Mouse (Mus musculus) embryonic facial prominence, embryonic 11.5 days (tissue): ENCODE results near the gene Rtl6. TPM values are rescaled to one million over a fixed set of nuclear protein-coding genes. Genes with fewer than 3 reads are reported as not detected.

Experiments used
- ATAC-seq: fragments of 200-750 bp; cut with Nextera tagmentation; replicated peaks from 2 replicates; pipeline ENCODE4 v1.8.0; 2017; ENCODE audit warnings: low read depth; ENCODE audit not compliant: insufficient number of reproducible peaks, low FRiP score, low TSS enrichment
- DNase-seq: peaks from one replicate; pipeline ENCODE4 v3.0.0-alpha.2; 2015; ENCODE audit warnings: low spot score
- H3K27ac ChIP-seq: fragments of 300-500 bp; sonication (generic); replicated peaks from 2 replicates; pipeline ENCODE4 v1.5.1; 2014; ENCODE audit warnings: mild to moderate bottlenecking, low read depth, low read length, control low read depth
- H3K27me3 ChIP-seq: fragments of 300-500 bp; sonication (generic); 2 replicates; pipeline ENCODE4 v1.6.1; 2014; ENCODE audit warnings: mild to moderate bottlenecking, low read length, moderate library complexity, mixed read lengths; ENCODE audit not compliant: control insufficient read depth, insufficient read depth
- H3K36me3 ChIP-seq: fragments of 300-500 bp; sonication (generic); replicated peaks from 2 replicates; pipeline ENCODE4 v1.6.1; 2014; ENCODE audit warnings: low read depth, mild to moderate bottlenecking, low read length, moderate library complexity, mixed read lengths; ENCODE audit not compliant: control insufficient read depth, insufficient read depth
- H3K4me1 ChIP-seq: fragments of 300-500 bp; sonication (generic); 2 replicates; pipeline ENCODE4 v1.6.1; 2014; ENCODE audit warnings: low read length, mixed read lengths; ENCODE audit not compliant: control insufficient read depth, insufficient read depth
- H3K4me2 ChIP-seq: fragments of 300-500 bp; sonication (generic); 2 replicates; pipeline ENCODE4 v1.6.1; 2014; ENCODE audit warnings: low read depth, mild to moderate bottlenecking, control low read depth, low read length, moderate library complexity
- H3K4me3 ChIP-seq: fragments of 300-500 bp; sonication (generic); 2 replicates; pipeline ENCODE4 v1.5.1; 2014; ENCODE audit warnings: low read depth, low read length, control low read depth
- H3K9ac ChIP-seq: fragments of 300-500 bp; sonication (generic); replicated peaks from 2 replicates; pipeline ENCODE4 v1.6.1; 2014; ENCODE audit warnings: mild to moderate bottlenecking, control low read depth, low read length
- H3K9me3 ChIP-seq: fragments of 300-500 bp; sonication (generic); replicated peaks from 2 replicates; pipeline ENCODE4 v1.6.1; 2016; ENCODE audit warnings: mild to moderate bottlenecking, low read length, inconsistent platforms, mixed read lengths; ENCODE audit not compliant: control insufficient read depth
- WGBS: fragments of 180-500 bp; shearing (Covaris S2); extraction: QIAGEN DNeasy Blood & Tissue Kit; methylation state at CpG from one replicate; pipeline ENCODE4 v1.1.7; 2014; 5-methylcytosine and 5-hydroxymethylcytosine counted together
- polyA plus RNA-seq: library from polyadenylated mRNA; unstranded; fragments of >200 nt; fragmentation: Nextera tagmentation; extraction: Ambion mirVana; gene quantifications from 2 replicates; pipeline ENCODE4 v1.2.1, GENCODE M21; 2014

The Rtl6 gene
- polyA plus RNA-seq, 1 experiment from 2014 or later = 12.7 TPM

DNA sequence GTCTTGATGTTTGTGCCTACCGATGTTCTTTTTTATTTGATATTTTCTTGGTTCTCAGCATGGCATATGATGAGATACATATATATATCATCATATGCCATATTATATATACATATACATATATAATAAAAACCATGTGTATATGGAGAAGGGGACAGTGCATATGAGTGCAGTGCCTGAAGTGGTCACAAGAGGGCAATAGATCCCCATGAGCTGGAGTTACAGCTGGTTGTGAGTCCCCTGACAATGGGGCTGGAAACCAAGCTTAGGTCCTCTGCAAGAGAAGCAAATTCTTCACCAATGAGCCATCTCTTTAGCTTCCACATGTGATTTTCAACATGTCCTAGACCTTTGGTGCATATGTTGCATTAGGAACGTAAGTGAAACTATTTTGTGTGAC lies 21.7 kb downstream of the Rtl6 start:
- Histone ChIP-seq H3K9me3 (no peaks in the 10 kb centered on the region), H3K27me3 (no peaks in the 10 kb centered on the region), H3K4me1 (no peaks in the 10 kb centered on the region), H3K36me3 (no peaks in the 10 kb centered on the region), H3K4me3 (no peak overlapping the region), H3K9ac (no peak overlapping the region), H3K4me2 (no peak overlapping the region), H3K27ac (no peak overlapping the region)
- DNase-seq = no peak
- ATAC-seq = no peak
- WGBS = 88% methylated on average over 2 of the region's 2 CpGs

- ATAC-seq (no peak), DNase-seq (no peak)
- H3K4me1 ChIP-seq = no peaks in the 10 kb centered on the region
- H3K36me3 ChIP-seq = no peaks in the 10 kb centered on the region
- no peak overlapping the region for H3K9ac ChIP-seq
- H3K4me3 ChIP-seq = no peak overlapping the region
- H3K4me2 ChIP-seq = no peak overlapping the region
- H3K27me3 ChIP-seq = no peaks in the 10 kb centered on the region
- 61% methylated on average over 2 of the region's 2 CpGs for WGBS
- H3K27ac ChIP-seq = no peak overlapping the region
- no peaks in the 10 kb centered on the region for H3K9me3 ChIP-seq
Measured at GRCm38 (mm10) chr15:84532211-84532610, 25.4 kb downstream of the Rtl6 start.

DNA sequence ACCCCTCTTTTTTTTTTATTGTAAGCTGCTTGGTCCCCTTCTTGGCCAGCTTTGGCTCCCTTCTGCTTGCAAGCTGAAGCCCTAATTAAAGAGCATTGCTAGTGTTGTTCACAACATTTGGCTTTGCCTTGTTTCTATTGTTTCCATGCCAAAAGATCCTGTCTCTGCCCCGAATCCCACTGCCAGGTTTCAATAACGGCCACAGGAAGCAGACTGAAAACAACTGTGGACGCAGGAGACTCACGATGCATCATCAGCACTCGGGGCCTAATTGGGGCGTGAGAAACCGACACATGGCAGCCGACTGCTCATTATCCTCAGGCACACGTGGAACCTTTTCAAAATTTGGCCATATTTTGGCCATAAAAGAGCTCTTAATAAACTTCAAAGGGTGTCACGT lies 26.1 kb downstream of the Rtl6 start:
- 66% methylated on average over 10 of the region's 10 CpGs for WGBS
- Histone ChIP-seq H3K36me3 (no peaks in the 10 kb centered on the region), H3K4me3 (no peak overlapping the region), H3K9me3 (no peaks in the 10 kb centered on the region), H3K27ac (no peak overlapping the region), H3K27me3 (no peaks in the 10 kb centered on the region), H3K9ac (no peak overlapping the region), H3K4me2 (no peak overlapping the region), H3K4me1 (no peaks in the 10 kb centered on the region)
- ATAC-seq (no peak), DNase-seq (no peak)

DNA sequence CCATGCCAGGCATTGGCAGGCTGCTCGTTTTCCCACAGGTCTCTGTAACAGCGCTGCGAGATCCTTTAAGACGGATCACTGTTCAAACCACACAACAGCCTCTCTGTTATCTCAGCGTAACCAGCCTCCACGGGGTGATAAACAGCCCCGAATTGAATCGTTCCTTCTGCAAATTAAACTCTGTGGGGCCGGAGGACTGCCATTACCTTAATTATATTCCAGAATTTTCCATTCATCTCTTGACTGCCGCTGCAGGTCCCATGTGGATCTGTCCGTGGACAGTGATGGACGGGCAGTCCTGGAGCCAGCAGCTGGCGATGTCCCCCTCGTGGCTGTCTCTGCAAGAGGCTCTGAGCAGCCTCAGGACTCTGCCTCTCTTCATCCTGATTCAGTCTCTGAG lies 30.7 kb downstream of the Rtl6 start:
- H3K36me3 ChIP-seq = no peaks in the 10 kb centered on the region
- H3K4me3 ChIP-seq = no peak overlapping the region
- no peak overlapping the region for H3K27ac ChIP-seq
- H3K4me1 ChIP-seq = no peaks in the 10 kb centered on the region
- DNase-seq (no peak), ATAC-seq (no peak)
- no peaks in the 10 kb centered on the region for H3K9me3 ChIP-seq
- H3K9ac ChIP-seq = no peak overlapping the region
- 72% methylated on average over 14 of the region's 14 CpGs for WGBS
- no peak overlapping the region for H3K4me2 ChIP-seq
- no peaks in the 10 kb centered on the region; the same call in 1 of the 2 replicates for H3K27me3 ChIP-seq

DNA sequence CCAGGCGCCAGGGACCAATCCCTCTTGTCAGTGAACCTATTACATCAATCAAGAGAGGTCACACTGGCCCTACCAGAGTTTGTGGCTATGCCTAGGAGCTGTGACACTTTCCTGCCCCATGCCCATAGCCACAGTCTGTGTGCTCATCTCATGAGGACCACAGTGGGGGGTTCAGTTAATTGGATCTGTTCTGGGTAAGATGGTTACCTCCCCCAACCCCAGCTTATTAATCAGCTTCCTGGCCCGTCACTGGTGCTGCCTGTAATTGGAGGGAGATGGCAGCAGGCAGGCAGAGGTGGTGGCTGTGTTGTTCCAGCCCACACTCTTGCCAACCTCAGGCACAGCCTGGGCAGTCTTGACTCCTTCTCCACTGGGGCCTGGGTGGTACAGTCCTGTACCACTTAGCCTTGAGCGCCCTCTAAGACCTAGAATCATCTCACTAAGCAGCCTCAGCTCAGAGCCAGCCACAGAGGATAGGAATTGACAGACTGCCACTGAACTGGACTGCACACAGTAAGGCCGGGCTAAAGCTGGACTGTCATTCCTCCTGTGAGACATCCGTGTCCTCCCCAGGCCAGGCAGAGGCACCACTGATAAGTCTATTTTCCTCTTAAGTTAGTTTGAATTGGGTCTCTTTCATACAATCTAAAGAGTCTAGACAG lies 32.3 kb downstream of the Rtl6 start:
- H3K4me2 ChIP-seq = no peak overlapping the region
- no peak overlapping the region for H3K27ac ChIP-seq
- ATAC-seq (no peak), DNase-seq (no peak)
- H3K4me1 ChIP-seq = no peaks in the 10 kb centered on the region
- 61% methylated on average over 5 of the region's 5 CpGs for WGBS
- no peaks in the 10 kb centered on the region for H3K36me3 ChIP-seq
- H3K4me3 ChIP-seq = no peak overlapping the region
- H3K9ac ChIP-seq = no peak overlapping the region
- no peaks in the 10 kb centered on the region for H3K9me3 ChIP-seq
- H3K27me3 ChIP-seq = no peaks in the 10 kb centered on the region; the same call in 1 of the 2 replicates

DNA sequence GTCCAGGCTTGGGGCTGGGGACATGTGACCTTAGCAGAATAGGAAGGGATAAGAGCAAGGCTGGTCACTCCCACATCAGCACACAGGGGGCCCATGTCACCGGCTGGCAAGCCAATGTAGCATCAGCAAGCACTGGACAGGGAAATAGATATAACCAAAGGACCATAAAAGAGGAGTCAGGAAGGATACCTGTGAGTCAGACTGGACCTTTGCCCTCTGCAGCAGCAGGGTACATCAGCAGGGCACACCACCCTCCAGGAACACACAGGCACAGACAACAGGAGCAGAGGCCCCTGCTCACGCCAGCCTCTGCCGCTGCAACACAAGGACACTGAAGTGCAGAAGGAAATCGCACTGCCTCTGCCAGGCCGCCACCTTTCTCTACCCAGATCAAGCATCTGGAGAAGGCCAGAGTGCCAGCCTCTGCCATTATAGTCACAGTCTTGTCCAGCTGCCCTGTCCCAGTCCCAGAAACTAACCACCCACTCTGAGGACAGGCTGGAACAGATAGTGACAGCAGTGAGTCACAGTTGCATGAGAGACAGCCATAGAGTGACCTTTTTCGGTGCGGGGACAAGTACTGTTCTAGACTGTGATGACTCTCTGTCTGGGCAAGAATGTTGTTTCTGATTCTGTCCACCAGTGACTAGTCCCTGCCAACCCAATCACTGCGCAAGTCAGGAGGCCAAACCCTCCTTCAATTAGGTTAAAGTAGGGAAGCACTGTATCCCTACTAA lies 34.5 kb downstream of the Rtl6 start:
- Histone ChIP-seq H3K4me3 (no peak overlapping the region), H3K9me3 (no peaks in the 10 kb centered on the region), H3K27me3 (no peaks in the 10 kb centered on the region; the same call in 1 of the 2 replicates), H3K27ac (no peak overlapping the region), H3K36me3 (no peaks in the 10 kb centered on the region), H3K9ac (no peak overlapping the region), H3K4me2 (no peak overlapping the region), H3K4me1 (no peaks in the 10 kb centered on the region)
- 86% methylated on average over 8 of the region's 8 CpGs for WGBS
- ATAC-seq (no peak), DNase-seq (no peak)

GRCm38 (mm10) chr15:84521486-84521885 lies 36.1 kb downstream of the Rtl6 start:
- Histone ChIP-seq H3K9me3 (no peaks in the 10 kb centered on the region), H3K27me3 (no peaks in the 10 kb centered on the region; the same call in 1 of the 2 replicates), H3K9ac (no peak overlapping the region), H3K36me3 (no peaks in the 10 kb centered on the region), H3K4me1 (no peaks in the 10 kb centered on the region), H3K4me3 (no peak overlapping the region), H3K27ac (no peak overlapping the region), H3K4me2 (no peak overlapping the region)
- DNase-seq (no peak), ATAC-seq (no peak)
- 84% methylated on average over 4 of the region's 4 CpGs for WGBS

DNA sequence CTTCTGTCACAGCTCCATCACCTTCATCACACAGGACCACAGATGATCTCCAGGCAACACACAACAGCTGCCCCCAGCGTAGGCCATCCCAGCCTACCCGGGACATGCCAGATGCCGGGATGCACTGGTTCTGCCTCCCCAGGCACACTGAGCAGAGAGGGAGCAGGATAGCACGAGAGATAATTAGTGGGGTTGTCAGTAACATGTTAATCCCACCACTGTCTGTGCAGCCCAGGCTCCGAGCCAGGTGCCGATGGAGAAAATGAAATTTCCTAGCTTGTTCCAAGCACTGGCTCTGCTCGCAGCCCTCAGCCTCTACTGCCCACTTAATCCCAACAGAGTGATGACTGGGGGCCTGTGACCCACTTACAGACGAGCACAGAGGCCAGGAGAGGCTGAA lies 39.1 kb downstream of the Rtl6 start:
- 69% methylated on average over 8 of the region's 8 CpGs for WGBS
- ATAC-seq = no peak
- Histone ChIP-seq H3K9ac (no peak overlapping the region), H3K27me3 (no peaks in the 10 kb centered on the region), H3K4me2 (no peak overlapping the region), H3K36me3 (no peaks in the 10 kb centered on the region), H3K9me3 (no peaks in the 10 kb centered on the region), H3K27ac (no peak overlapping the region), H3K4me1 (no peaks in the 10 kb centered on the region), H3K4me3 (no peak overlapping the region)
- no peak for DNase-seq
